Mouse (Mus musculus): ENCODE data around the gene Ptprt. TPM values are rescaled to one million over a fixed set of nuclear protein-coding genes. Genes with fewer than 3 reads are reported as not detected.

Ptprt gene
- polyA plus RNA-seq, 1 experiment from 2014 or later = 15.7 TPM

DNA sequence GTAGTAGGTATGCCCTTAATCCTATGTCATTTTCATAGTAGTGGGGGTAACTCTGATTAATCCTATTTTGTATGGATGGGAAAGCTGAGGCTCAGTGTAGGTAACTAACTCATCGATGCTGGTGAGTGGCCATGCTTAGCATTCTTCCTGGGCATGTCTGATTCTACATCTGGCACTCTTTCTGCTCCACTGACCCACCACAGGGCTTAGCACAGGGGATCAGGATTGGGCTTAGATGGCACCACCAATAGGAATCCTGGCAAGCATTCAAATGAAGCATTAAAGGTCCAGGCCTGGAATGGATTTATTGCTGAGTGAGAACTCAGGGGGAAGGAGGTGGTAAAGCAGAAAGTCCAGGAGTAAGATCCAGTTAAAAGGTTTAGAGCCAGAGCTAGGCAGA lies 1179.2 kb downstream of the Ptprt start:
- H3K27me3 ChIP-seq (ENCODE audit: control insufficient read depth, insufficient read depth, low read length) = no peaks in the 10 kb centered on the region
- ATAC-seq (ENCODE audit: low FRiP score, low TSS enrichment) (no peak), DNase-seq (no peak)
- H3K4me1 ChIP-seq (ENCODE audit: control insufficient read depth, insufficient read depth, low read length) = no peaks in the 10 kb centered on the region
- no peak overlapping the region for H3K4me2 ChIP-seq (ENCODE audit: low read length)
- H3K4me3 ChIP-seq (replicated peaks; ENCODE audit: low read depth, low read length) = no peak overlapping the region
- H3K9me3 ChIP-seq (ENCODE audit: control insufficient read depth, low read length) = no peaks in the 10 kb centered on the region
- H3K27ac ChIP-seq (replicated peaks; ENCODE audit: low read depth, low read length) = no peak overlapping the region
- WGBS = 76% methylated on average over 1 of the region's 1 CpGs
- no peaks in the 10 kb centered on the region for H3K36me3 ChIP-seq (ENCODE audit: control insufficient read depth, insufficient read depth, low read length)
- H3K9ac ChIP-seq (replicated peaks; ENCODE audit: low read length) = no peak overlapping the region

DNA sequence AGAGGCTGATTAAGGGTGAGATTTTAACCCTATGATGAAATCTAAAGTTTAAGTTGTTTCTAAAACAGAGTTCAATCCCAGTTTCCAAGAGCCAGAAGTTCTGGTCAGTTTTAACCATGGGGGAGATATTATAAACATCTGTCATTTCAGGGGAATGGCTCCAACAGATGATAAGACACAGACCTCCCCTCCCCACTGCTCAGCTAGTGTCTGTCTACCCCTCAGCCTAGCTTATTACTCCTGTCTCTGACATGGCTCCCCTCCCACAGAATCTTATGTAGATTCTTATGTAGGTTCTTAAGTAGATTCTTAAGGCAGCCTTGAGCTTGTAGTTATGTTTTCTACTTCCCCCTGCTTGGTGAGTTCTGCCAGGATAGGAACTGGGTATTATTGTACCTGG lies 1180.5 kb downstream of the Ptprt start:
- H3K9ac ChIP-seq (replicated peaks; ENCODE audit: low read length) = no peak overlapping the region

More for the DNA sequence above, 1180.5 kb downstream of the Ptprt start:
- no peaks in the 10 kb centered on the region for H3K4me1 ChIP-seq (ENCODE audit: control insufficient read depth, insufficient read depth, low read length)
- H3K9me3 ChIP-seq (ENCODE audit: control insufficient read depth, low read length) = no peaks in the 10 kb centered on the region
- no peak overlapping the region for H3K4me2 ChIP-seq (ENCODE audit: low read length)
- DNase-seq = no peak
- no peaks in the 10 kb centered on the region for H3K36me3 ChIP-seq (ENCODE audit: control insufficient read depth, insufficient read depth, low read length)
- no peak overlapping the region for H3K27ac ChIP-seq (replicated peaks; ENCODE audit: low read depth, low read length)
- no peak overlapping the region for H3K4me3 ChIP-seq (replicated peaks; ENCODE audit: low read depth, low read length)
- no peak for ATAC-seq (ENCODE audit: low FRiP score, low TSS enrichment)
- no peaks in the 10 kb centered on the region for H3K27me3 ChIP-seq (ENCODE audit: control insufficient read depth, insufficient read depth, low read length)
